Mouse (Mus musculus) A20 (cell line): ENCODE measurements around the gene Alkbh5.

Experiments used
- DNase-seq: peaks from one replicate; pipeline ENCODE4 v3.0.0-alpha.2; 2011; ENCODE audit warnings: low read depth, low spot score

Alkbh5 gene

DNA sequence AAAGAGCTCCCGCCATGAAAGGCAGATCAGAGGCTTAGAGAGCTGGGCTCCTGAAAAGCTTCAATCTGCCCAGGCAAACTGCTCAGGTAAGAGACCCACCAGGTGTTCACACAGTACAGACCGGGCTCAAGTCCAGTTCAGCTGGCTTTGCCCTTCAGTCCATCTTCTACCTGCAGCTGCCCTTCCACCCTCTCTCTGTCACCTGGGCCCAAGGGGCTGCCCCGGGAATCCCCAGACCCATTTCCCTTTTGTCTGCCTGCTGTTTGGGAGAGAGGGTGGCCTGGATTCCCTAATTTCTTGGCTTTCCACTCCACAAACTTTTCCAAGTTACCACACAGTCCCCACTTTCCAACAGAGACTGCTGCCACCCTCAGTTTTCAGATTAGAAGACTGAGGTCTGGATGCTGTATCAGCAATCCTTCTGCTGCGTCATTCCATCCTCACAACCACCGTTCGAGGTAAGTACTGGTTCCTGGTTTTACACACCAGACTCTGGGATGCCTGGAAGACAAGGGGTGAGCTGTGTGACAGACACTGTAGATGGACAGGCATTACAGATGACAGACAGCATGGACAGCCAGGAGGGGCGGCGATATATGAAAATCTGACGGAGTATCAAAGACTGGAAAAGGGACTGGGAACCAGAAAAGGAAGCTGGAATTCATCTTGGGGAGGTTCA, at the start of gene Alkbh5:
Gene Alkbh5, plus strand, starts transcription at position 202 of the 679 bp plus-strand sequence.
- peak; percentile 28 for DNase-seq

DNA sequence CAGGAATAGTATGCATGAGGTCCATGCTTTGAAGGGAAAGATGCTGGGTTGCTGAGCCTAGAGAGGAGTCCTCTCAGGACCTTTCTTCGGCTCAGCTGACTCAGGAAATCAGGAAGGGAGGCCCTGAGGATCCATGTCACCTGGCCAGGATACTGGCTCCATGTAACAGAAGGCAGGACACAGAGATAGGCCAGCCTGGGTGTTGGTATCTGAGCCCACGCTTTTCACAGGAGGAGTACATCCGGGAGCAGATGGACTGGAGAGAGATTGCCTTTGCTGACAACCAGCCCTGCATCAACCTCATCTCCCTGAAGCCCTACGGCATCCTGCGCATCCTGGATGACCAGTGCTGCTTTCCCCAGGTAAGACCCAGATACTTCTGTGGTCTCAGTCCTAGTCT, 43.5 kb upstream of the Alkbh5 start:
- DNase-seq = no peak

GRCm38 (mm10) chr11:60495692-60496091, 40.5 kb upstream of the Alkbh5 start:
- no peak for DNase-seq

DNA sequence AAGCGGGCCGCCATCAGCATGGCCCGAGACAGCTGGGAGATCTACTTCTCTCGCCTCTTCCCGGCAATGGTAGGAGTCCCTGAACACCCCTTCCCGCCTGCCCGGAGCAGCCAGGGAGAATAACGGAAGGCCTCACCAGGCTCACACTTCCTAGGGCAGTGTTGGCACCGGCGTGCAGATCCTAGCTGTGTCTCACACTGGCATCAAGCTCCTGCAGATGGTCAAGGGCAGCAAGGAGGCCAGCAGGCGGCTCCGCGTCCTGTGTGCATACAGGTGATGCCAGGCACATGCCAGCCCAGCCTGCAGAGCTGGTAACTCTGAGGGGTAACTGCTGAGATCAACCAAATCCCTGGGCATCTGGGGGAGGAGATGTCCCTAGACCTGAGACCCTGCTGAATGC, 28.9 kb upstream of the Alkbh5 start:
- DNase-seq = no peak

DNA sequence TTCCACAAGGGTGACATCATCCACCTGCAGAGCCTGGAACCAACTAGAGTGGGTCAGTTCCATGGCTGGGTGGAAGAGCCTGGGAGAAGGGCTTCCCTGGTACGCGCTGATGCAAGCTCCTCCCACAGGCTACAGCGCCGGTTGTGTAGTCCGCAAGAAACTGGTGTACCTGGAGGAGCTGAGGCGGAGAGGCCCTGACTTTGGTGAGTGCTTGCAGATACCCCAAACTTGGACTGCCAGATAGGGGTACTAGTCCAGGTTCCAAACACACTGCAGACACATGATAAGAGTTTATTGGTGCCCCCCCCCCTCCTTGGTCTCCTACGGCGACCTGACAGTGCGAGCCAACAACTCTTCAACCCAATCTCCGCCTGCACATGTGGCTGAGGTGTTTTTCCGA, 27.2 kb upstream of the Alkbh5 start:
- DNase-seq = no peak

DNA sequence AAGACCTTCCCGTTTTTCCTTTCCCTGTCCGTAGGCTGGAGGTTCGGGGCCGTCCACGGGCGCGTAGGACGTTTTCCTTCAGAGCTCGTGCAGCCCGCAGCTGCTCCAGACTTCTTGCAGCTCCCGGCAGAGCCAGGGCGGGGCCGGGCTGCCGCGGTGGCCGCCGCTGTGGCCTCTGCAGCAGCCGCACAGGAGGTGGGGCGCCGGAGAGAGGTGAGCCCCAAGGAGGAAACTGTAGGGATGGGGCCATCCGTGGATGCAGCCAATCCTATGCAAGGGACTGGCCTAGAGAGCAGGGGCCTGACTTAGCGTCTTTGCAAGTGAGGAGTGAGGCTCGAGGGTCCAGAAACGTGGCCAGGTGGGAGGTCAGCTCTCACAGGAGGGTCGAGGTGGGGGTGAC, 26.7 kb upstream of the Alkbh5 start:
- no peak for DNase-seq

DNA sequence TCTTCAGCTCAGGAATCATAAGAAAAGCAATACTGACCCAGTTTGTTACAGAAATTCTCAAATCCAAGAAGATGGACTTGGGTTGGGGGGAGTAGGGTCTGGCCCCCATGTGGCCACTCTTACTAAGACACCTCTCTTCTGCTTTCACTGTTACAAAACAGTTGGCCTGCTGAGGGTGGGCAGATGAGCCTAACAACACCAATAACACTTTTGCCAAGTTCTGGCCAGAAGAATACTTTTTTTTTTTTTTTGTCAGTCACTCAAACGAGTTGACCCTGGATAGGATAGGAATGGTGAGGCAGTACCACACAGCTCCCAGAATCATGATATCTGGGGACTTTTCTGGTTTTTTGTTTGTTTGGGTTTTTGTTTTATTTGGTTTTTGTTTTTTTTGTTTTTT, 24.3 kb upstream of the Alkbh5 start:
- no peak for DNase-seq

DNA sequence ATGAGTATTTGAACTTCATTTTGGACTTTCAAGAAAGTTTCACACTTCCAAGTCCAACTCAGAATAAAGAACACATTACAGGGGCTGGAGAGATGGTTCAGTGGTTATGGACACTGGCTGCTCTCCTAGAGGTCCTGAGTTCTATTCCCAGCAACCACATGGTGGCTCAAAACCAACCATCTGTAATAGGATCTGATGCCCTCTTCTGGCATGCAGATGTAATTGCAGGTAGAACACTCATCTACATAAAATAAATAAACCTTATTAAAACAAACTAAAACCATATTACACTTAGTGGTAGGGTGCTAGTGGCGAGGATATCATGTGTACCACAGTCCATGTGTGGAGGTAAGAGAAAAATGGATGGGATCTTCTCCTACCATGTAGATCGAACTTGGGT, 23.7 kb upstream of the Alkbh5 start:
- peak; percentile 42 for DNase-seq

DNA sequence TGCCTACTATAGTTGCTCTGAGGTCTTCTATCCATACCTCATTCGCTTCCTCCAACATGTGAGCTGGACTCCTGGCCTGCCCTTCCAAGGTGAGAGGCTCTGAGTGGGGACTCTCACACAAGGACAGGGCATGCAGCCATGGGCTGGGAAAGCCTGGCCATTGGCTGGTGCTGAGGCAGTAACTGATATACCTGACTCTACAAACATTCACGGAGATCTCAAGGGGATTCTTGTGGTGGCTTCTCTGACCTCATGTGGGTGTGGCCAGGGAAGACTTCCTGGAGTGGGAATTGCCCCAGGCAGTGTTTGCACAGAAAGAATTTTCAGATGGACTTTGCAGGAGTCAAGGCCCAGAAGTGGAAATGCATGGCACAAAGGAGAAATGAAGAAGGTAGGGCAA, 21.2 kb upstream of the Alkbh5 start:
- DNase-seq = no peak

DNA sequence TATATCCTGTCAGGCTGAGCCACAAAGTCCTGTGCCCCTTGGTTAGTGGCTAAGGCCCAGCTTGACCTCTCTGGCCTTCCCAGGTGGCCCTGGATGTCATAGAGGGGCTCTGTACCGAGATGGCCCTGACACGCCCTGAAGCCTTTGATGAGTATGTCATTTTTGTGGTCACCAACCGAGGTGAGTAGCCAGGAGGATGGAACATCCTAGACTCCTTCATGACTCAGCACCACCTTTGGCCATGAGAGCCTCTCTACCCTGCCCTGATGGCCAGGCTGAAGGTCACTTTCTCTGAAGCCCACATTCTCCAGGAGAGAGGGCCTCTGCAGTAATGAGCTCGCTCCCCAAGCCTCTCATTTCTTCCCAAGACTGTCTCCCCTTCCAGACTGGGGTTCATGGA, 17.9 kb upstream of the Alkbh5 start:
- DNase-seq = no peak

- DNase-seq = no peak
Measured at GRCm38 (mm10) chr11:60522027-60522426, 14.2 kb upstream of the Alkbh5 start.

DNA sequence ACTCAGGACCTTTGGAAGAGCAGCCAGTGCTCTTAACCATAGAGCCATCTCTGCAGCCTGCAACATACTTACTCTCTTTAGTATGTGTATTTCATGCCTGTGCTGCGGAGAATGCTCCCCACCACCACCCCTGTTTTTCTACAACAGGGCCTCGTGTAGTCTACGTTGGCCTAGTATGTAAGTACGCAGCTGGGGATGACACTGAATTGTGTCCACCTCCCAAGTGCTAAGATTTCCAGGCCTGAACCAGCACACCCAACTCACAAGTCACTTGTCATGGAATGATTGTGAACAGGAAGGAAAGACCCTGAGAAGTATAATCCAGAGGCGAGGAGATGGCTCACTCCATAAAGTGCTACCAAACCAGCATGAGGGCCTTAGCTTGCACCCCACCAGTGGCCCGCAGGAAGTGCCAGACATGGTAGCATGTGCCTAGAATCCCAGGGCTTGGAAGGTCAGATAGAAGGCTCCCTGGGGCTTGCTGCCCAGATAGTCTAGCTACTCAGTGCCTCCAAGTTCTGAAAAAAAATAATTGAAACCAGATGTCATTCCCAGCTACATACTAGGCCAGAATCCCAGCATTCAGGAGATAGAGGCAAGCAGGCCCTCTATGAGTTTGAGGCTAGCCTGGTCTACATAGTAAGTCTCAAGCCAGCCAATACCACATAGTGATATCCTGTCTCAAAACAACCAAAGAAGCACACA, 13.4 kb upstream of the Alkbh5 start:
- no peak for DNase-seq

DNA sequence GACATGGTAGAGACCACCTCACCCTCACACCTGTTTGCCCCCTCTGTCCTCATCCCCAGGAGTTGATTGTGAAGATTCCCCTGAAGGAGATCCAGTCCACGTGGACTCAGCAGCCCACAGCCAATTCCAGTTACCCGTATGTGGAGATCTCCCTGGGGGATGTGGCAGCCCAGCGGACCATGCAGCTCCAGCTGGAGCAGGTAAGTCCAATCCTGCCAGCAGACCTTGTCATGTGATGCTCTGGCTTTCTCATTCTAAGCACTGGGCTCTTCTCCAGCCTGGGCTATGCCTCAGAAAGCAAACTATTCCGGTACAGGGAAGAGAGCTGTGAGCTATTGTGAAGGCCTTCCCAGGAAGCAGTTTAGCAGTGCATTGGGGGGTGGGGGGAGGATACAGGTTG, 9.7 kb upstream of the Alkbh5 start:
- DNase-seq = no peak

- DNase-seq = no peak
Measured at GRCm38 (mm10) chr11:60535676-60536075, 505 bp upstream of the Alkbh5 start.

DNA sequence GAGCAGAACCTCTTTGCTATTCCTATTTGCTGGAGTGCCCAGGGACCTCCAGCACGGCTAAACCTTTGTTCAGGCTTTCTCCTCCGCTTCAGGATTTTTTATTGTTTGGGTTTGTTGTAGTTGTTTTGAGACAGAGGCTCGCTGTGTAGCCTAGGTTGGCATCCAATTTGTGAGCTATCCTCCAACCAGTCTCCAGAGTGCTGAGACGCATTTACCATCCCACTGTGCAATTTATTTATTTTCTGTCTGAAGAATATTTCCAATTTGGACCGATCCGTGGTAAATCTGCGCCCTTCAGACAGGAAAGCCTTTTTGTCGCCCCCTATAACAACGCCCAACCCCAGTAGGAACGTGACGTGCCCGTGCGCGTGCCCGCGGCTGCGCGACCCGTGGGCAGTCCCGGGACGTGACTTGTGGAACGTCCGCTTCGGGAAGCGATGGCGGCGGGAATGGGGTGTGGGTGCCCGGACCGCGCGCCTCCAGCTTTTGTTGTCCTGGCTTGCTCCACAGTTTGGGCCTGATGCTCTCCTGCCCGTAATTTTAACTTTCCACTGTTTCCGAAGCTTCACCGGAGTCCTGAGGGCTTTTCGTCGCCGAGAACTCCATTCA, 782 bp downstream of the Alkbh5 start:
- DNase-seq = peak; percentile 96

GRCm38 (mm10) chr11:60537468-60538347, 1.5 kb downstream of the Alkbh5 start:
- peak; percentile 97 for DNase-seq

GRCm38 (mm10) chr11:60538371-60539281, 2.4 kb downstream of the Alkbh5 start:
- DNase-seq = peak; percentile 59

DNA sequence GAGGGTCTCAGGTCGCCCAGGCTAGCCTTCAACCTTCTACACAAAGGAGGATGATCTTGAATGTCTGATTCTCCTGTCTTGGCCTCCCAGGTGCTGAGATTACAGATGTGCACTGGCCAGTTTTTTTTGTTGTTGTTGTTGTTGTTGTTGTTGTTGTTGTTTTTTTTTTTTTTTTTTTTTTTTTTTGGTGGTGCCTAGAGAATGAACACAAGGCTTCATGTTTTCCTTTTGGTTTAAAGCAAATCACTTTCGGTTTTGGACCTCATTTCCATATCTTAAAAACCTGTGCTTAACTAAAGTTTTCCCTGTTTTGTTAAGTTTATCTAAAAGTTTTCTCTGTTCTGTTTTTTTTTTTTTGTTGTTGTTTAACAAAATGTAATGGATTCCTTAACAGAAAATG, 3.4 kb downstream of the Alkbh5 start:
- no peak for DNase-seq

DNA sequence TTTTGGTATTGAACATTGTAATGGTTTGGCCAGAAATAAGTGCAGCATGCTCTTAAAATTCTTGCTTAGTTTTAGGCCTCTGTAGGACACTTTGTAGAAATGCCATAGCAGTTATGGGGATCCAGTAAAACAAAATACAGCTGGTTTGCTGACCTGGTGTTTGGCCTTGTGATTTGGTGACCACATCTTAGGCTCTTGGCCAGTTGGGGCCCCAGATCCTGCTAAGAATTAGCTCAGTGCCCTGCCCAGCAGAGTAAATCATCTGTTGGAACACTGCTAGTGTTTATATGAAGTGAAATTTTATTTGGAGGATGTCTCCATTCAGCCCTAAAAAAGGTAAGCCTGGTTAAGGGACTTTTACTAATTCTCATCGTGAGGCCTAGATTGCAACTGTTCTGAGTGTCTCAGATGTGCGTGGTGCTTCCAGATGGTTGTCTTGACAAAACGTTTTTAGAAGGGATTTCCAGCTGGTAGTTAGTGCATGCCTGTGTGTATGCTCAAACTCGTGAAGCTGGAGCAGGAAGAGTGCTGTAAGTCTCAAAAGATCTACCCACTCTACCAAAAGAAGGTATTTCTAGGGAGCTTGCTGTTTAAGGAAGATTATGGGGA, 3.9 kb downstream of the Alkbh5 start:
- peak; percentile 18 for DNase-seq

DNA sequence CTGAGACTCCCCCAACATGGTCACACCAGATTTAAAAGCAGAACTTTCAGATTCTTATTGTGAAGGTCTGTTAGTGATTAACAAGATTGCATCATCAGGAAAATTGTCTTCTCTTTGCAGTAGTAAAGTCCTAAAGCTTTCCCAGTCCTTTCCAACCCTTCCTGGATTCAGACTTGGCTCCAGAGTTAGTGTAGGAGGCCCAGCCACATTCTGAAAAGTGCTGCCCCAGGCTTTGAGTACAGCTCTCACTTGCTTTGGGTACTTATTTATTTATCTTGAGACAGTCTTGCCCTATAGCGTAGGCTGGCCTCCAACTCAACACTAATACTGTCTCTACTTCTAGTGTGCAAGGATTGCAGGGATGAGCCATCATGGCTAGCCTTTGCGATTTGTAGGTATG, 4.6 kb downstream of the Alkbh5 start:
- DNase-seq = no peak

DNA sequence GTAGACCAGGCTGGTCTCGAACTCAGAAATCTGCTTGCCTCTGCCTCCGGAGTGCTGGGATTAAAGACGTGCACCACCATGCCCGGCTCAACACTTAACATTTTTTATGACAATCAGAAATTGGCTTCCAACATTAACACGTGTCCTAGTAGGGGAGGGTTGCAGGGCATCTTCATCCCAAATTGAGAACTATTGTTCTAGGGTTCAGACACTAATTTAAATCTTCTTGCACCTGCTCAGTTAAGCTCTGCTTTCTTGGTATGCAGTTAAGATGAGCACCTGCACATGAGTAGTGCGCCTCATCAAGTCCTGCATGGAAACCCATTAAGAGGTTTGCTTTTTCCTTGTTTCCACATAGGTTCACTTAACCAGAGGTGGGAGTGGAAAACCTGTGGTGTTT, 5.7 kb downstream of the Alkbh5 start:
- no peak for DNase-seq
